8 mouse cellular contexts compared by ENCODE assay signal in the genomic region with DNA sequence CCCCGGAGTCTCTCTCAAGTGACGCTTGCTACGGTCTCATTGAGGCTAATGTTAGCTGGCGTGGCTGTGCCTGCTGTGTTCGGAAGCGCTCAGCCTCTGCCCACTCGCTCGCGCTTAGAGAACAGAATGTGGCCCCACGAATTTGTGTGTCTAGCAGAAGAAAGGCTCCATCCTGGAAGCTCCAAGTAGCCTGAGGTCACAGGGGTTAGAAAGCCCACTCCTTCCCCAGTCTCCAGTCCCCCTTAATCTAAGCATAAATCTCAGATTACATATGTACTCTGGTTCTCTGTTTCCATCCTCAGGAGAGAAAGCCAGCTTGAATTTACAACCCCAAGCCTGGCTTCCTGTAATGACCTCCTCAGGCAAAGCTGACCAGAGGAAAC.
DNase-seq lines count a peak whose midpoint lies in the region; ATAC-seq and TF ChIP-seq lines count a peak whose summit lies in the region.

No protein-coding gene starts in this region.

- H3K9me3 ChIP-seq in limb, embryonic 12.5 days: no peaks in the 10 kb centered on the region
- no peaks in the 10 kb centered on the region for H3K9me3 ChIP-seq in stomach, postnatal 0 days (ENCODE audit: control insufficient read depth, low read length)

- H3K4me1 ChIP-seq in thymus, adult 2 months (replicated peaks; ENCODE audit: control insufficient read depth, insufficient read depth, low read length): peaks cover 18% of the 10 kb centered on the region
- H3K4me1 ChIP-seq in limb, embryonic 12.5 days (replicated peaks): peaks cover 33% of the 10 kb centered on the region
- H3K4me1 ChIP-seq in stomach, postnatal 0 days (replicated peaks; ENCODE audit: control insufficient read depth, insufficient read depth): peaks cover 2% of the 10 kb centered on the region; the same call in 1 of the 2 replicates

- H3K4me3 ChIP-seq in thymus, adult 2 months (ENCODE audit: control insufficient read depth, insufficient read depth, low read length): no peak overlapping the region
- peak overlapping the region; percentile 15; the same call in 1 of the 2 replicates for H3K4me3 ChIP-seq in limb, embryonic 12.5 days (replicated peaks)
- H3K4me3 ChIP-seq in stomach, postnatal 0 days (ENCODE audit: low read depth, low read length): no peak overlapping the region

- WGBS in thymus, adult 2 months: 87% methylated on average over 10 of the region's 10 CpGs
- WGBS in limb, embryonic 12.5 days: 11% methylated on average over 10 of the region's 10 CpGs
- WGBS in stomach, postnatal 0 days: 31% methylated on average over 10 of the region's 10 CpGs

- no peak overlapping the region for H3K9ac ChIP-seq in limb, embryonic 12.5 days (replicated peaks)
- no peak overlapping the region; the same call in 1 of the 2 replicates for H3K9ac ChIP-seq in stomach, postnatal 0 days (ENCODE audit: low read length)

- peak overlapping the region; percentile 39; the same call in 1 of the 2 replicates for H3K27ac ChIP-seq in thymus, adult 2 months (ENCODE audit: control insufficient read depth, insufficient read depth, low read length)
- H3K27ac ChIP-seq in limb, embryonic 12.5 days: peak overlapping the region; percentile 83
- peak overlapping the region; percentile 85 for H3K27ac ChIP-seq in stomach, postnatal 0 days (replicated peaks)

- TF ChIP-seq CTCF in thymus, adult 2 months (IDR thresholded peaks at IDR 0.05; ENCODE audit: borderline replicate concordance, control insufficient read depth, extremely low read depth, insufficient read depth, low read length, poor library complexity): no peak
- no peak for TF ChIP-seq CTCF in stomach, postnatal 0 days (IDR thresholded peaks at IDR 0.05; ENCODE audit: low read depth)

- peak; percentile 57 for ATAC-seq in limb, embryonic 12.5 days (ENCODE audit: insufficient number of reproducible peaks, insufficient read depth, low FRiP score, low TSS enrichment, low read depth)
- no peak; the same call in 1 of the 2 replicates for ATAC-seq in stomach, postnatal 0 days (ENCODE audit: low FRiP score, low TSS enrichment)

- no peak for TF ChIP-seq EP300 in stomach, postnatal 0 days (optimal IDR thresholded peaks at IDR 0.05)

- DNase-seq in embryo, embryonic 10 days (ENCODE audit: low spot score): peak; percentile 73
- no peak for DNase-seq in embryo, embryonic 10.5 days (ENCODE audit: low spot score)
- DNase-seq in thymus, adult 2 months: no peak
- no peak for DNase-seq in thymus, postnatal 14 days
- no peak for DNase-seq in stomach, postnatal 0 days (ENCODE audit: low spot score)
- no peak for DNase-seq in gastrocnemius, postnatal 25 days
- no peak for DNase-seq in thymus, adult 18-20 months

- TF ChIP-seq POLR2A in thymus, adult 2 months (IDR thresholded peaks at IDR 0.05; ENCODE audit: control insufficient read depth, extremely low read depth, insufficient read depth, low read length, poor library complexity): no peak

- no peaks in the 10 kb centered on the region for H3K36me3 ChIP-seq in thymus, adult 2 months (ENCODE audit: control insufficient read depth, insufficient read depth, low read length)
- no peaks in the 10 kb centered on the region for H3K36me3 ChIP-seq in limb, embryonic 12.5 days
- H3K36me3 ChIP-seq in stomach, postnatal 0 days (ENCODE audit: control insufficient read depth, insufficient read depth, low read length): no peaks in the 10 kb centered on the region

- no peaks in the 10 kb centered on the region for H3K27me3 ChIP-seq in thymus, adult 2 months (ENCODE audit: control insufficient read depth, insufficient read depth, low read length)
- no peaks in the 10 kb centered on the region for H3K27me3 ChIP-seq in limb, embryonic 12.5 days
- no peaks in the 10 kb centered on the region for H3K27me3 ChIP-seq in stomach, postnatal 0 days (ENCODE audit: control insufficient read depth, insufficient read depth, low read length)

- H3K4me2 ChIP-seq in limb, embryonic 12.5 days: peak overlapping the region; percentile 51
- peak overlapping the region; percentile 44; the same call in 1 of the 2 replicates for H3K4me2 ChIP-seq in stomach, postnatal 0 days (replicated peaks; ENCODE audit: low read depth)
